Mouse (Mus musculus): Measurements from ENCODE around the gene Sobp. TPM values are rescaled to one million over a fixed set of nuclear protein-coding genes. Genes with fewer than 3 reads are reported as not detected.
A peak's percentile ranks its signal among the peaks of the same experiment; 100 is the strongest.

Gene Sobp
- 26.0 and 26.1 TPM in 2 replicates for polyA plus RNA-seq (2012; rRNA removed)

DNA sequence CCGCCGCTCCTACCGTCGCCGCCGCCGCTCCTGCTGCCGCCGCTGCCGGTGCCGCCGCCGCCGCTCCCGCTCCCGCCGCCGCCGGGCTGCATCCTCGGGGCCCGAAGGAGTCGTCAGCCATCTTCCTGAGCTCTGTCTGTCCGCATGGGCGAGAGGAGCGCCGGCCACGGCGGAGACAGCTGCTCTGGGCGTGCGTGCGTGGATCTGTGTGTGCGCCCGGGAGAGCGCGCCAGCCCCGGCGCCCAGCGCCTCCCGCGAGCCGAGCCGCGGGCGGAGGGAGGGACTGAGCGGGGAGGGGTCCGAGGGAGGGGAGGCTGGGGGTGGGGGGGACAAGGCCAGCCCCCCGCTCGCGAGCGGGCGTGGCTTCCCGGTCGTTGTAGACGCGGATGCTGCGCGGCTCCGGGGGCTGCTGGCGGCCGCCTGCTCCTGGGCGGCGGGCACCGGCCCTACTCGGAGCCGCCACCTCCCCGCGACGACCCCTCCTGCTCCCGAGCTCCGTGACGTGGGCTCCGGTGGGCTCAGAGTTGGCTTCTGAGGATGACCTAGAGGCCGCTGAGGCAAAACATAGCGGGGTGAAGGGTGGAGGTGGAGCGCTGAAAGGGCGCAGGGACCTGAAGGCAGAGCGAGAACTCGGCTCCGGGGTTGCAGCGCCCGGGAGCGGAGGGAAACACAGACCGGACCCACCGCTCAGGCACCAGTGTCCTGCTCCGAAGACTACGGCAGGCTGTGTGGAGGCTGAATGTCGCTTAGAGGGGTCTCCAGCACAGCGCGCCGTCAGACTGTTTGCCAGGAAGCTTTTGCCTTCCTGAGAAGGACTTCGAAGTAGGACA is at the start of gene Sobp, which contains the start of gene 9030612E09Rik:
Sobp (minus strand) TSS at position 205 of the 830 bp plus-strand sequence.
9030612E09Rik (plus strand) TSS at position 379 of the 830 bp plus-strand sequence.
- peak in 1 of 2 experiments; percentile 81 for DNase-seq (ENCODE audit: extremely low spot score in 1 of 2, low spot score in 1 of 2)

GRCm38 (mm10) chr10:43223391-43223790 is 49.1 kb upstream of the Sobp start:
- no peak for DNase-seq (ENCODE audit: extremely low spot score in 1 of 2, low spot score in 1 of 2)

- DNase-seq (ENCODE audit: extremely low spot score in 1 of 2, low spot score in 1 of 2): no peak
These were observed 47.3 kb upstream of the Sobp start for GRCm38 (mm10) chr10:43221659-43222058.

DNA sequence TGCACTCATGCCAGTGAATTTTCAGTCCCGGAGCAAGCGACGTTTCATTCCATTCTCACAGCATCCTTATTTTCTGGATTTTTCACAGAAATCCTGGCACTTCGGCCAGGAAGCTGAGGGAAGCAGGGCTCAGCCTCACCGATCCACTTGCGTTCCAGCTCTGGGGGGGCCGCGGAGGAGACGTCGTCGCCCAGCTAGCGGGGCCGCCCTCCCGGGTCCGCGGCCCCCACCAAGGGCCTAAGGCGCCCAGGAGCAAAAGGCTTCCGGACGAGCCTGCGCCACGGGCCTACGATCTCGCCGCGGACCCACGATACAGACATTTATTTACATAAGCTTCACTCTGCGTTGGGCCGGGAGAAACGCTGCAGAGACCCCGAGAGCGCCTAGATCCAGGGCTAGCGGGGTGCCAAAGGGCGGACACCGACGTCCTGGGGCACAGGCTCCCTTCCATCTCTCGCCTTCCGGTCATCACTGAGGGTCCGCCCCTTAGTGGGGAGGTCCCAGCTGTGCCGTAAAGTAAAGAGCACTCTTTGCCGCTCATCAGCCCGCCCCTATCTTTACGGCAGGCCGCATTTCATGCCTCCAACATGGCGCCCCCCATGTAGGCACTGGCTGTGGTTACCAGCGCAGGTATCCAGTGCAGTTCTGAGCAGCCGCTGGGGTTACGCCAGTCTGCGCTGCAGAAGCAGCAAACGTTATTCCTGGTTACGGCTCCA is 46.7 kb upstream of the Sobp start, which contains the start of gene Pdss2:
Pdss2 (plus strand) TSS at position 577 of the 716 bp plus-strand sequence.
- peak; percentile 94 to 97 for DNase-seq (ENCODE audit: extremely low spot score in 1 of 2, low spot score in 1 of 2)

- DNase-seq (ENCODE audit: extremely low spot score in 1 of 2, low spot score in 1 of 2): peak in 1 of 2 experiments; percentile 28
These were observed 46.1 kb upstream of the Sobp start for GRCm38 (mm10) chr10:43220479-43220878.

- no peak for DNase-seq (ENCODE audit: extremely low spot score in 1 of 2, low spot score in 1 of 2)
These were observed 43.1 kb upstream of the Sobp start for GRCm38 (mm10) chr10:43217361-43217900.

GRCm38 (mm10) chr10:43211866-43212265 is 37.5 kb upstream of the Sobp start:
- peak in 1 of 2 experiments; percentile 34 for DNase-seq (ENCODE audit: extremely low spot score in 1 of 2, low spot score in 1 of 2)

DNA sequence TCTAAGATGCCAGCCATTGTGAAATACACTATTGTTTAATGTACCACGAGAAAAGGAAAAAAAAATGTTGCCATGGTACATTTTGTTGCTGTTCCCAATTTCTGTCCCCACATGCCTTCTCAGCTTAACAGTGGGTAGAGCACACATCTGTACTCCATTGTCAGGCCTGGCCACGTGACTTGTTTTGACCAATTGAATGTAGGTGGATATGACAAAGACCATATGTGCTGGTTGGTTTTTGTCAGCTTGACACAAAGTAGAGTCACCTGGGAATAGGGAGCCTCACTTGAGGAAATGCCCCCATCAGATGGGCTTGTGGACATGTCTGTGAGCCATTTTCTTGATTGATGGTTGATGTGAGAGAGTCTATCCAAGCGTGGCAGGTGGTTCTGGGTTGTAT is 29.5 kb upstream of the Sobp start:
- DNase-seq (ENCODE audit: extremely low spot score in 1 of 2, low spot score in 1 of 2): no peak

- no peak for DNase-seq (ENCODE audit: extremely low spot score in 1 of 2, low spot score in 1 of 2)
These were observed 25.9 kb upstream of the Sobp start for GRCm38 (mm10) chr10:43200206-43200605.

DNA sequence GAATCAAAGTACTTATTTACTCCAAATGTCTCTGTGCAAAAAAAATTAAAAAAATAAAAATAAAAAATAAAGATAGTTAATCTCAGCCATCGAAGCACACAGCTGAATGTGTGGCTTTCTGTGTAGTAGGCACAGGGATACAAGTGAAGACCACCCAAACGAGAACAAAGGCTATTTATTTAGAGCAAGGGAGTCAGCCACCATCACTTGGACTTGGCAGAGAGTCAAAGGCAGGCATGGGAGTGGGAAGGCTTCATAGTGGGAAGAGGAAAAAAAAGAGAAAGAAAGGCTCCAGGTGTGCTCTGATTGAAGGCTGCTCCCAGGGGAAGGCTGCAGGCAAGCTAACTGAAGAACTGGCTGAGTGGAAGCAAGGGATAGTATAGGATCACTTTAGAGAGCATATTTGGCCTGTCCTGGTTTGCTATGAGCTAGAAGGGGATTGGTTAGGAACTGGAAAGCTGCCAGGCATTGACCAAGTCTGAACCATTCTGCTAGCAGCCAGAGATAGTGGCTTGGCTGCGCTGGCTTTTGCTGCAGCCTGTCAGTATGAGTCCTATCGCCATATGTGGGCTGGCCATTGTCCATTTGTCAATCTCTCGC is 6.1 kb upstream of the Sobp start:
- DNase-seq (ENCODE audit: extremely low spot score in 1 of 2, low spot score in 1 of 2): no peak

DNA sequence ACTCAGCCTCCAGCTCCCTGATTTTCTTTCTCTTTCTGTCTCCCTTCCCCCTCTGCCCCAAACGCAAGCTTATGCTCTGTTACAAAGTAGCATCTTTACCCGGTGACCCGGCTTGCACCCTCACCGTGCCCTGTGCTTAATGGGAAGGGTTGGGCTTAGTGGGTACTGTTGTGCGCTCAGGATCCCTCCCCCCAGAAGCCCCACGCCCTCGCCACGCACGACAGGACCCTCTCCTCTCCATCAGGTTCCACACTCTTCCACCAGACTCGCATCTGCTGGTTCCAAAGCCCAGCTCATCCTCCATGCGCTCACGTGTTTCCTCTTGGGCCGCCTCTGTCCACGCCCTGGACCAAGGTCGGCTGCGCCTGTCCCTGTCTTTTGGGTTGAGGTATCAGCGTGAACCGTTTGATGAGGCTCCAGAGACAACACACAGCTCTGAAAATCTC is 849 bp upstream of the Sobp start:
- DNase-seq (ENCODE audit: extremely low spot score in 1 of 2, low spot score in 1 of 2): peak in 1 of 2 experiments; percentile 43

GRCm38 (mm10) chr10:43173828-43174325 is 453 bp downstream of the Sobp start:
- peak in 1 of 2 experiments; percentile 46 for DNase-seq (ENCODE audit: extremely low spot score in 1 of 2, low spot score in 1 of 2)

DNA sequence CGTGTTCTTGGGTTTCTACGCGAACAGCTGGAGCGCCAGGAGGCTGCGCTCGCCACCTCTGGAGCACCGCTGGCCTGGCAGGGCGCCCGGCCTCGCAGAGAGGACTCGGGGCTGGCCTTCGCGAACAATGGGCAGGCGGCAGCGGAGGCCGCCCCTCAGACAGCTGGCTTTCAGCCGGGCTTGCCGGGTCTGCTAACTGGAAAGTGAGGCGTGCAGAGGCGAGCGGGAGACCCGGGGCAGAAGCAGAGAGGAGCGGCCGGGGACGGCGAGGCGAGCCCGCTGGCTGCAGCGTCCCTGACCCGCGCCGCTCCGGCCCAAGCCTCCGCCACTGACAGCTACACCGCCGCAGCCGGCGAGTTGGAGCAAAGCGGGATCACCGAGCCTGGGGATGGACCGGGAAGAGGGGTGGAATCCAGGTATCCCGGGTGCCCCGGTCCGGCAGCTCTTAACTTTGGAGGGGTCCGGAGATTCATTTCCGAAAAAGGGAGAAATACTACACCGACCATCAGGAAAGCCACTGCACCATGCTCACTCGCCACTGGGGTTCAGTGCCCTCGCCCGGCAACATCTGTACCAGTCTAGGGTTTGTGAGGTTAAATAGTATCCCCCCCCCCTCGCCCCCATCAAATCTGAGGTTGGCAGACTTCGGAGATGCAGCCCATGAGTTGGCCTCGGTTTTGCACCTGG is 1.0 kb downstream of the Sobp start:
- DNase-seq (ENCODE audit: extremely low spot score in 1 of 2, low spot score in 1 of 2): peak in 1 of 2 experiments; percentile 49

DNA sequence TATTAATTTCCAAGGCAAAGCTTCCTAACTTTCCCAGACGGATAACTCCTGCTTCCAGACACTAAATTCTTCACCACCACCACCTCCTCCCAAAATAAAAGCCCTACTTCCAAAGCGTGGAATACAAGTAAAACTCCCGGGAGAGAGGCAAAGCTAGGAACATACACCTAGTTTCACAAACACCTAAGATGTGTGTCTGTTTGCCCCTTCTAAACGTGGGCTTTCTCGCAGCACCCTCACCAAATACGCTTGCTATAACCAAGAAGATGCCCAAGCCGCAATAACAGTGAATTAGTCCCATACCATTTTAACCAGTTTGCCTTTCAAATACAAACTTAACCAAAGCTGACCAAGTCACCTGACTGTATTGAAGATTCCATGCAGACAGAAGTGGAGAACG is 1.8 kb downstream of the Sobp start:
- no peak for DNase-seq (ENCODE audit: extremely low spot score in 1 of 2, low spot score in 1 of 2)

DNA sequence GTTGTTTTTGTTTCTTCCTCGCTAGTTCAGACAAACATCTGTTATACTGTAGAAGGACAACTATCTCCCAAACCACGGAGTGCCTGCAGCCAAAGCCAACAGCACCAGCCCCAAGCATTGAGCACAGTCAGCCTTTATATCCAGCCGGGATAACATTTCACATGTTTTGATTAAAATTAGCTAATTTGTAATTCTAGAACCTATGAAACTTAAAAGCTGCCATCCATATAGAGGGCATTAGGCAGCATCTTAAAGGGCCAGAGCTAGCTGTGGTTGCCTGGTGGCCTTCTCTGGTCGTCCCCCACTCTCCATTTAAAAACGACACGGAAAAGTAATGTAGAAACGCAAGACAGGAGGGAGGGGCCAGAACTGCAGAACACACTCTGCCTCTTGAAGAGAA is 2.3 kb downstream of the Sobp start:
- DNase-seq (ENCODE audit: extremely low spot score in 1 of 2, low spot score in 1 of 2): no peak

GRCm38 (mm10) chr10:43171106-43171505 is 3.2 kb downstream of the Sobp start:
- no peak for DNase-seq (ENCODE audit: extremely low spot score in 1 of 2, low spot score in 1 of 2)

DNA sequence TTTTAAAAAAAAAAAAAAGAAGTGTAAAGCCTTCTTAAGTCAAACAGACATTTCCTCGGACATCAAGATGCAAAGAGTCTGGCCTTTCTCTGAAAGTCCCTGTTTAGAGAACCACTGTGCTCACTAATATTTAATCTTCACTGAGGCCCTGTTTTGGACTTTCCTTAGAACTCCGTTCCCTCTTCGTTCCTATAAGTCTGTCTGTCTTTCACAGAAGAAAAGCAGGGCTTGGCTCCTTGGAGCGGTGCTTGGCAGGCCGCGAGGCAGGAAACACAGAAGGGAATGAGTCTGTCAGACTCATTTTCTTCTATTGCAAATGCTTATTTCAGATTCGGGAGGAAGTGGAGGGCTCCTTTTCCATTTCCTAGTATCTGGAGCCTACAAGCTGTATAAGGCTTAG is 5.5 kb downstream of the Sobp start:
- DNase-seq (ENCODE audit: extremely low spot score in 1 of 2, low spot score in 1 of 2): no peak

DNA sequence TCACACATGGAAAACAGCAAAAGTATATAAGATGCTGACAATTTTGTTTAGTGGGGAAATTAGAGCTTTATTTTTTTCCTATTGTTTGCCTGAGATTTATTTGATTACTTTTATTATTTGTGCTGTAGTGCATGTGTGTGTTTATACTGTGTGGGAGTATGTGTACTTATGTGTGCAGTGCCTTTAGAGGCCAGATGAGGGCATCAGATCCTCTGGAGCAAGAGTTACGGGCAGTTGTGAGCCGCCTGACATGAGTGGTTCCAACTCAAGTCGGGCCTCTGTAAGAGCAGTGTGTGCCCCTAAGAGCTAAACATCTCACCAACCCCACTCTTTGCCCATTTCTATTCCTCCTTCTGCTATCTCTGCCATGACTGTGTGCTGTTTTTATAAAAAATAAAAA is 7.5 kb downstream of the Sobp start:
- DNase-seq (ENCODE audit: extremely low spot score in 1 of 2, low spot score in 1 of 2): no peak

GRCm38 (mm10) chr10:43166146-43166545 is 8.2 kb downstream of the Sobp start:
- DNase-seq (ENCODE audit: extremely low spot score in 1 of 2, low spot score in 1 of 2): no peak

- no peak for DNase-seq (ENCODE audit: extremely low spot score in 1 of 2, low spot score in 1 of 2)
These were observed 9.9 kb downstream of the Sobp start for GRCm38 (mm10) chr10:43164406-43164805.
